Mouse (Mus musculus) cortical plate, adult 2 months (tissue): Measurements from ENCODE around the gene Rbck1.

Source experiments
- CTCF ChIP-seq: fragments of 200-500 bp; IDR thresholded peaks from 2 replicates; pipeline ENCODE4 v1.5.1; 2011; ENCODE audit warnings: mild to moderate bottlenecking, control low read depth, low read length; ENCODE audit not compliant: insufficient read depth; ENCODE audit errors: extremely low read depth
- POLR2A ChIP-seq: fragments of 200-500 bp; IDR thresholded peaks from 2 replicates; pipeline ENCODE4 v1.6.1; 2011; ENCODE audit warnings: mild to moderate bottlenecking, low read length, control low read depth; ENCODE audit not compliant: insufficient read depth; ENCODE audit errors: extremely low read depth

GRCm38 (mm10) chr2:152313926-152314325 is 18.5 kb downstream of the Rbck1 start:
- TF ChIP-seq CTCF (no peak), POLR2A (no peak)
